Mouse (Mus musculus) lung, embryonic 14.5 days (tissue): ENCODE measurements at regions not wholly inside any gene's neighbourhood (a gene's known extent, or its start where the extent isn't known, plus 50 kb on each side); places are given as distances from the start of the nearest gene placed in this dataset.
"Not testable (repeated sequence)": the region's sequence is repeated elsewhere in the genome, so short reads cannot be mapped to it uniquely, and the experiment has no call there.

ENCODE experiments used
- ATAC-seq: fragments of 200-750 bp; cut with Nextera tagmentation; 2 replicates; pipeline ENCODE4 v1.8.0; 2017; ENCODE audit warnings: mild to moderate bottlenecking, moderate TSS enrichment, moderate library complexity; ENCODE audit not compliant: insufficient read depth
- DNase-seq: peaks from one replicate; pipeline ENCODE4 v3.0.0-alpha.2; 2015
- H3K27ac ChIP-seq: fragments of 300-500 bp; sonication (generic); 2 replicates; pipeline ENCODE4 v1.5.1; 2014; ENCODE audit warnings: low read depth, mild to moderate bottlenecking, moderate library complexity
- H3K27me3 ChIP-seq: fragments of 300-500 bp; sonication (generic); 2 replicates; pipeline ENCODE4 v1.6.1; 2014; ENCODE audit warnings: low read length, control low read depth; ENCODE audit not compliant: insufficient read depth
- H3K36me3 ChIP-seq: fragments of 300-500 bp; sonication (generic); 2 replicates; pipeline ENCODE4 v1.6.1; 2014; ENCODE audit warnings: control low read depth; ENCODE audit not compliant: insufficient read depth
- H3K4me1 ChIP-seq: fragments of 300-500 bp; sonication (generic); 2 replicates; pipeline ENCODE4 v1.6.1; 2014; ENCODE audit warnings: antibody characterized with exemption, control low read depth; ENCODE audit not compliant: insufficient read depth
- H3K4me2 ChIP-seq: fragments of 300-500 bp; sonication (generic); 2 replicates; pipeline ENCODE4 v1.6.1; 2014; ENCODE audit warnings: mild to moderate bottlenecking
- H3K4me3 ChIP-seq: fragments of 300-500 bp; sonication (generic); 2 replicates; pipeline ENCODE4 v1.5.1; 2014; ENCODE audit warnings: low read depth, low read length
- H3K9ac ChIP-seq: fragments of 300-500 bp; sonication (generic); 2 replicates; pipeline ENCODE4 v1.6.1; 2014
- H3K9me3 ChIP-seq: fragments of 300-500 bp; sonication (generic); 2 replicates; pipeline ENCODE4 v1.6.1; 2016; ENCODE audit warnings: low read depth, low read length, control low read depth
- CTCF ChIP-seq: IDR thresholded peaks from 2 replicates; pipeline ENCODE4 v1.5.1; 2016; ENCODE audit warnings: antibody characterized with exemption, low read depth
- WGBS: fragments of 180-500 bp; shearing (Covaris S2); extraction: QIAGEN DNeasy Blood & Tissue Kit; methylation state at CpG from one replicate; pipeline ENCODE4 v1.1.7; 2014; 5-methylcytosine and 5-hydroxymethylcytosine counted together

DNA sequence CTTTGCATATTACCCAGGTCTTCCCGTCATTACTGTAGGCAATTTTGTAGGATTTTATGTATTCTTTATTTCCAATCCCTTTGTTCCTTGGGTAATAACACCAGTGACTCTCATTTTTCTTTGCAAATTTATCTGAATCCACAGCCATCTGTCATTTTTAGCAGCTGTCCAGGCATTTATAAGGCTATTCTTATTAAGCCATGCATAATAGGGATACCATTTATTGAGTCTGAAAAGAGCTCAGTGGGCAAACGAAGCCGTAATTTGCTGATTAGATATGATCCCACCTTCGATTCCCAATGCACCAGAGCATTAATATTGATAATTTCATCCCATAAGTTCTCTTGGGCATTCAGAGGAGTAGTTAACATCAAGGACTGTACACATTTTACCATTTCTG, 243.3 kb upstream of the Tacstd2 start:
- TF ChIP-seq CTCF = no peak
- no peak for DNase-seq
- ATAC-seq = no peak
- Histone ChIP-seq H3K4me1 (no peaks in the 10 kb centered on the region), H3K9ac (no peak overlapping the region), H3K27ac (no peak overlapping the region), H3K36me3 (no peaks in the 10 kb centered on the region), H3K9me3 (no peaks in the 10 kb centered on the region), H3K4me2 (no peak overlapping the region), H3K27me3 (no peaks in the 10 kb centered on the region), H3K4me3 (no peak overlapping the region)
- WGBS = 74% methylated on average over 4 of the region's 4 CpGs

DNA sequence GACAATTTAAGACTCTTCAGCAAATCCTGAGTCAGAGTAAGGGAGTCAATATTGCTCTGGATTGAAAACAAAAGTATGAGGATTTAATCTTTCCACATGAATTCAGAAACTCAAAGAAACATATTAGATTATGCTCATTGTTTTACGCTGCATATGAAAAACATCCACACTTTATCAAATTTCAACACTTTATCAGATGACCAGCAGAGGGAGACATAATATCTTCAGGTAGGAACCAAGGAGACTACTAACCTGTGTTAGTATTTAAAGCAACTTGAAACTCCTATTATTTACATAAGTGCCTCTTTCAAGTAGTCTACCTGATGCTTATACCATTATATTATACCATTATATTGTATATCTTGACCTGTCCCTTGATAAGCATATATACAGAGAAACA, 218.5 kb upstream of the Tacstd2 start:
- not testable (repeated sequence) for ATAC-seq, DNase-seq, H3K9me3 ChIP-seq, H3K4me1 ChIP-seq, H3K4me3 ChIP-seq, H3K36me3 ChIP-seq, H3K4me2 ChIP-seq, H3K27ac ChIP-seq, H3K9ac ChIP-seq, H3K27me3 ChIP-seq
- 79% methylated on average over 1 of the region's 1 CpGs for WGBS

DNA sequence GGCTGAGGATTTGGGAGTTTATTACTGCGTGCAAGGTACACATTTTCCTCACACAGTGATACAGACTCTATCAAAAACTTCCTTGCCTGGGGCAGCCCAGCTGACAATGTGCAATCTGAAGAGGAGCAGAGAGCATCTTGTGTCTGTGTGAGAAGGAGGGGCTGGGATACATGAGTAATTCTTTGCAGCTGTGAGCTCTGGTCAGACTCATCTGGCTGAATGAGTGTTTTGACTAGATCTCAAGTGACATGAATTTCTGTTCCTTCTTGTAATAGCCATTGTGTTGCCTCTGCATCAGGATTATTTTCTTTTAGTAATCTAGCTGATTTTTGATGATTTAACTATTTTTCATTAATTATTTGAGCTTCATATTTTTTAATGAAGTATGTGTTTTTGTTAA, 190.0 kb upstream of the Tacstd2 start:
- ATAC-seq (no peak), DNase-seq (no peak)
- TF ChIP-seq CTCF = no peak
- Histone ChIP-seq H3K4me2 (no peak overlapping the region), H3K9me3 (no peaks in the 10 kb centered on the region), H3K4me1 (no peaks in the 10 kb centered on the region), H3K27ac (no peak overlapping the region), H3K27me3 (no peaks in the 10 kb centered on the region), H3K9ac (no peak overlapping the region), H3K36me3 (no peaks in the 10 kb centered on the region), H3K4me3 (no peak overlapping the region)
- 63% methylated on average over 1 of the region's 1 CpGs for WGBS

DNA sequence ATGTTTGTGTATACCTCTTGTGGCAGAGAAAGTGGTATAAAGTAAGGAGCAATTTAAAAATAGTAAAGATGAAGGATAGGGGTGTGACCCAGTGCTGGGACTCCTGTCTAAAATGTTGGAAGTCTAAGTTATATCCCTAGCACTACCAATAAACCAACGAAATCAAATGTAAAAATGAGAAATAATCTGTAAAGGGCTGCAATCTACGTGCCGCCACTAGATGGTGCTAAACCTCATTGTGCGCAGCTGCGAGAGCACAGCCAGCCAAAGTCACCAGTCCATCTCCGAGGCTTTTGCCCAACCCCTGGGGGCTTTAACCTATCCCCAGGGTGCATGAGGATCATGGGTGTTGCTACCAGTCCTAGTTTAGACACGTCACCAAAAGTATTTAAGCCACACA, 163.4 kb upstream of the Tacstd2 start:
- H3K4me3 ChIP-seq, DNase-seq, H3K4me2 ChIP-seq, H3K9ac ChIP-seq, H3K36me3 ChIP-seq, H3K27me3 ChIP-seq, H3K27ac ChIP-seq, H3K4me1 ChIP-seq, ATAC-seq, H3K9me3 ChIP-seq: not testable (repeated sequence)
- peak; percentile 39 for TF ChIP-seq CTCF
- WGBS = 11% methylated on average over 5 of the region's 7 CpGs

DNA sequence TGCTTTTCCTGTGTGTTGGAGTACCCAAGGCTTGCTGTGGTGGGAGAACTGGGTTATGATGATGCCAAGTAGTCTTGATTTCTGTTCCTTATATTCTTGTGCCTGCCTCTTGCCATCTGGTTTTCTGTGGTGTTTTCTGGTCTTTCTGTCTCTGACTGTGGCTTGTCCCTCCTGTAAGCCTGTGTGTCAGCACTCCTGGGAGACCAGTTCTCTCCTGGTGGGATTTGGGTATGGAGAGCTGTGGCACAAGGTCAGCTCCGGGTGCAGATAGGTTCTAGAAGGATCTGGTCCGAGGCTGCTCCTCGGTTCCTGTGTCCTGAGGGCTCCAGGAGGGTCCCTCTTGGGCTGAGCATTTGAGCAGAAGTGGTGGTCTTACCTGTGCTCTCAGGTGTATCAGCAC, 155.4 kb upstream of the Tacstd2 start:
- not testable (repeated sequence) for H3K4me2 ChIP-seq, H3K4me3 ChIP-seq, H3K9ac ChIP-seq, H3K9me3 ChIP-seq, DNase-seq, ATAC-seq, H3K36me3 ChIP-seq, H3K4me1 ChIP-seq, H3K27ac ChIP-seq, H3K27me3 ChIP-seq
- 62% methylated on average over 3 of the region's 3 CpGs for WGBS

DNA sequence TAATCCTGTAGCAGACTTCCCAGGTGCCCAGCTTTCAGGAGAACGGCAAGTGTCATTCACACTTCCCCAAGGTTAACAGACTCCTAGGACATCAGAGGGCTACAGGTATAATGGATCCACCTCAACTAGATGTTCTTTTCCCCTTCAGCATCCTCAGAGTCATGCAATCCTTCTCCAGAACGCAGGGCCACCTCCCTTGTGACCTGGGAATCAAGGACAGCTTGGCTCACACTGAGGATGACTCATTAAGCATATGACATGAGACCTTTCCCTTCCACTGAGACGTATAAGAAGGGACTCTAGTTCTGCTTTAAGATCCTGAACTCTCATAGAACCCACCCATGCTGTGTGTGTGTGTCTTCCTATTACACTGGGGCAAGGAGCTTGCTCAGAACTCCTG, 147.5 kb upstream of the Tacstd2 start:
- H3K4me2 ChIP-seq, H3K9ac ChIP-seq, ATAC-seq, H3K27ac ChIP-seq, H3K36me3 ChIP-seq, H3K27me3 ChIP-seq, DNase-seq, H3K9me3 ChIP-seq, H3K4me3 ChIP-seq, H3K4me1 ChIP-seq: not testable (repeated sequence)
- 65% methylated on average over 3 of the region's 3 CpGs for WGBS

DNA sequence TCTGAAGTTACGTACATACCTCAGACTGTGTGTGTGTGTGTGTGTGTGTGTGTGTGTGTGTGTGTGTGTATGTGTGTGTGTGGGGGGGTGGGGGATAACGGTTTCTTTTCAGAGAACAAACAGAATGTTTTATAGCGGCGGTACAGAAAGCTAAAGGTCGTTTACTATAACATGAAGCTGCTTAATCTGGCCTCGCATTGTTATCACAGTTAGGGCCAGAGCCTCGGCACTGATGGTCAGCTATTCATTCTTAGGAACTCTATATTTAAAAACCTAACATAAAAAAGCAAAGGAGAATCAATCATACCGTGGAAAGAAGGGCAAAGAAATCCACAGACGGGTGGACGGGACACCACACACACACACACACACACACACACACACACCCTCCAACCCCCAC, 146.0 kb upstream of the Tacstd2 start:
- DNase-seq, H3K27me3 ChIP-seq, H3K27ac ChIP-seq, H3K4me1 ChIP-seq, H3K9ac ChIP-seq, H3K4me3 ChIP-seq, ATAC-seq, H3K4me2 ChIP-seq, H3K9me3 ChIP-seq, H3K36me3 ChIP-seq: not testable (repeated sequence)
- WGBS = 44% methylated on average over 10 of the region's 10 CpGs

DNA sequence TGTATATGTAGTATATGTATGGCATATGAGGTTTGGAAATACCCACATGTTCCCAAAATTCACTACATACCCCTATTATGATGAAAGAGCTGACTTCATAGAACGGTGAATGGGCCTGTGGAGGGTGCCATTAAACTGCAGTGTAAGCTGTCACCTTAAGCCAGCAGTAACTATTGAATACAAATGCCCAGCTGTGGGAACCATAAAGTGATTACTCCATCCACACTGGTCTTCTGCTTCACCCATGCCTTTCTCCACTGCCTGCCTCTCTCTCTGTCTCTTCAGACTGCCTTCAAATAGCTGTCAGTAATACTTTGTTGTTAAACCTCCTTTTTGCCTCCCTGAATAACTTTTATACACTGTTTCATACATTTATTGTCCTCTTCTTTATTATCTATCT, 143.5 kb upstream of the Tacstd2 start:
- WGBS = 36% methylated on average over 1 of the region's 1 CpGs
- ATAC-seq = not testable (repeated sequence)

DNA sequence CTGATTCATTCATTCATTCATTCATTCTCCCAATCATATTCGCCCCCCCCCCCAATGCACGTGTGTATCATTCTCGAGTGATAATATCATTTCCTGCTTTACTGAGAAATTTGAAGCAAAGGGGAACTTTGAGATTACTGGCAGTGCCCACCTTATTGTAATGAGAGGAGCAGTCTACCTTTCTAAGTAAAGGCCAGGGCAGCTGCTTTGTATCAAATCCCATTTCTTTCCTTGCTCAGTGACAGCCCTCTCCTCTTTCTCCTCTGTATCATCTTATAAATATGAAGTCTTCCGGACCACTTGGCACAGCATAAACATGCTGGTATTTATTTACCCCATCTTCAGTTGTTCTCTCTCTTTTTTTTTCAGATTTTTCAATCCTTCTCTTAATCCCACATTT, 139.1 kb upstream of the Tacstd2 start:
- H3K9ac ChIP-seq, DNase-seq, H3K4me2 ChIP-seq, H3K36me3 ChIP-seq, H3K27ac ChIP-seq, H3K9me3 ChIP-seq, H3K4me1 ChIP-seq, H3K4me3 ChIP-seq, H3K27me3 ChIP-seq, ATAC-seq: not testable (repeated sequence)
- 90% methylated on average over 4 of the region's 4 CpGs for WGBS

More for the DNA sequence above, 143.5 kb upstream of the Tacstd2 start:
- H3K9me3 ChIP-seq, DNase-seq, H3K4me3 ChIP-seq, H3K4me1 ChIP-seq, H3K9ac ChIP-seq, H3K36me3 ChIP-seq, H3K27me3 ChIP-seq, H3K27ac ChIP-seq, H3K4me2 ChIP-seq: not testable (repeated sequence)

DNA sequence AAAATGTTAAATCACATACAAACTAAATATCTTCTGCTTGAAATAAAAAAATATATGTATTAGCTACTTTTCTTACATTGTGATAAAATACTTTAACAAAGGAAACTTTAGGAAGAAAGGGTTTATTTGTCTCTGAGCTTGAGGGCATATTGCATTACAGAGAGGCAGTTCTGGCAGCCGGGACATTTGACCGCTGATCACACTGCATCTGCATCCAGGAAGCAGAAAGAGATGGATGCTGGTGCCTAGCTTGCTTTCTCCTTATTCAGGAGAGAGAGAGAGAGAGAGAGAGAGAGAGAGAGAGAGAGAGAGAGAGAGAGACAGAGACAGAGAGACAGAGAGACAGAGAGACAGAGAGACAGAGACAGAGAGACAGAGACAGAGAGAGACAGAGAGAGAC, 137.7 kb upstream of the Tacstd2 start:
- H3K9ac ChIP-seq, DNase-seq, H3K27me3 ChIP-seq, H3K27ac ChIP-seq, H3K4me3 ChIP-seq, H3K9me3 ChIP-seq, H3K4me2 ChIP-seq, H3K36me3 ChIP-seq, H3K4me1 ChIP-seq, ATAC-seq: not testable (repeated sequence)
- WGBS = 72% methylated on average over 2 of the region's 2 CpGs

DNA sequence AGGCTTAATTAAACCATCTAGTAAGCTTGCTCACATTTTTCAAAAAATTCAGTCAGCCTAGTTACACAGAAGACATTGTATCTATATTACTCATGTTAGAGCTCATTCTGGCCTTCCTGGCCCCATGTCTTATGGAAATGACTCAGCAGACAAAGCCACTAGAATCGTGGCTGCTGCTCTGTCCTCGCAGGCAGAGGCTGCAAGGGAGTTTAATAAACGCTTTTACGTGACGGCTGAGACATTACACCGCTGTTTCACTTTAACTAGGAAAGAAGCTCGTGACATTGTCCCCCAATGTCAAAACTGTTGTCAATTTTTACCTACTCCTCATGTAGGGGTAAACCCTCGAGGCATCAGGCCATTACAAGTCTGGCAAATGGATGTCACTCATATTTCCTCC, 132.5 kb upstream of the Tacstd2 start:
- not testable (repeated sequence) for H3K27ac ChIP-seq, H3K4me1 ChIP-seq, ATAC-seq, H3K36me3 ChIP-seq, H3K9ac ChIP-seq, DNase-seq, H3K27me3 ChIP-seq, H3K4me3 ChIP-seq, H3K4me2 ChIP-seq, H3K9me3 ChIP-seq
- 79% methylated on average over 8 of the region's 8 CpGs for WGBS
